Mouse (Mus musculus) CH12.LX (cell line): ENCODE data around the gene Kri1. TPM values are rescaled to one million over a fixed set of nuclear protein-coding genes. Genes with fewer than 3 reads are reported as not detected.

Experiments
- DNase-seq: peaks from one replicate; pipeline ENCODE4 v3.0.0-alpha.2; 2013; ENCODE audit errors: extremely low read depth
- H3K27ac ChIP-seq: 2 replicates; pipeline ENCODE4 v1.5.1; 2012; ENCODE audit warnings: low read depth, mild to moderate bottlenecking, control low read depth, moderate library complexity; ENCODE audit not compliant: insufficient read depth
- H3K27me3 ChIP-seq: replicated peaks from 2 replicates; pipeline ENCODE3; 2012; ENCODE audit warnings: inconsistent platforms
- H3K36me3 ChIP-seq, 2 experiments: replicated peaks in 1 of 2; 2 replicates each; pipeline versions ENCODE3 to v1.6.1; 2012; ENCODE audit warnings: inconsistent platforms in 1 of 2, low read length in 1 of 2, mild to moderate bottlenecking in 1 of 2, mixed read lengths in 1 of 2, moderate library complexity in 1 of 2; ENCODE audit not compliant: control insufficient read depth in 1 of 2, insufficient read depth in 1 of 2
- H3K4me1 ChIP-seq, 2 experiments: 2 replicates each; pipeline ENCODE4 v1.6.1; 2012; ENCODE audit warnings: inconsistent platforms in 1 of 2, moderate library complexity in 1 of 2; ENCODE audit not compliant: insufficient read depth in 2 of 2, control insufficient read depth in 1 of 2
- H3K4me2 ChIP-seq: 2 replicates; pipeline ENCODE4 v1.6.1; 2012; ENCODE audit warnings: low read depth, mild to moderate bottlenecking, control low read depth; ENCODE audit not compliant: poor library complexity, insufficient read depth, severe bottlenecking
- H3K4me3 ChIP-seq, 3 experiments: fragments of 150-350 bp in 1 of 3; sonication (generic) in 1 of 3; replicated peaks in 1 of 3; 2 replicates each; pipeline versions ENCODE3 to v1.5.1; 2011 to 2012; ENCODE audit warnings: low read depth in 2 of 3, low read length in 2 of 3, mild to moderate bottlenecking in 2 of 3, moderate library complexity in 2 of 3, control low read depth in 1 of 3, improper control_type of control experiment in 1 of 3, inconsistent platforms in 1 of 3, mixed read lengths in 1 of 3; ENCODE audit not compliant: poor library complexity in 1 of 3
- H3K79me2 ChIP-seq: replicated peaks from 2 replicates; pipeline ENCODE4 v1.6.1; 2012; ENCODE audit warnings: mild to moderate bottlenecking, moderate library complexity; ENCODE audit not compliant: control insufficient read depth, poor library complexity, insufficient read depth, severe bottlenecking; ENCODE audit errors: extremely low read depth
- H3K9ac ChIP-seq: 2 replicates; pipeline ENCODE4 v1.6.1; 2012; ENCODE audit warnings: low read depth, mild to moderate bottlenecking, control low read depth, moderate library complexity; ENCODE audit not compliant: insufficient read depth
- H3K9me3 ChIP-seq: replicated peaks from 2 replicates; pipeline ENCODE3; 2012; ENCODE audit warnings: low read length, inconsistent platforms, mixed read lengths
- BHLHE40 ChIP-seq: IDR thresholded peaks from 2 replicates; pipeline ENCODE4 v1.6.1; 2011; ENCODE audit warnings: mild to moderate bottlenecking, low read depth, low read length, improper control_type of control experiment
- CHD1 ChIP-seq: IDR thresholded peaks from 2 replicates; pipeline ENCODE4 v1.6.1; 2012; ENCODE audit warnings: low read depth, low read length, improper control_type of control experiment, inconsistent platforms
- CHD2 ChIP-seq: IDR thresholded peaks from 2 replicates; pipeline ENCODE4 v1.6.1; 2011; ENCODE audit warnings: low read length, improper control_type of control experiment
- CTCF ChIP-seq, 2 experiments: IDR thresholded peaks in 1 of 2; conservative IDR thresholded peaks in 1 of 2; 2 replicates each; pipeline ENCODE4 v1.5.1; 2011 to 2012; ENCODE audit warnings: low read depth in 2 of 2, low read length in 2 of 2, improper control_type of control experiment in 1 of 2, inconsistent platforms in 1 of 2, mild to moderate bottlenecking in 1 of 2, moderate library complexity in 1 of 2
- EP300 ChIP-seq: IDR thresholded peaks from 2 replicates; pipeline ENCODE4 v1.6.1; 2011; ENCODE audit warnings: low read length, improper control_type of control experiment
- ETS1 ChIP-seq: conservative IDR thresholded peaks from 2 replicates; pipeline ENCODE4 v1.6.1; 2012; ENCODE audit warnings: low read depth, mild to moderate bottlenecking, inconsistent platforms, low read length, improper control_type of control experiment, moderate library complexity
- GABPA ChIP-seq: IDR thresholded peaks from 2 replicates; pipeline ENCODE4 v1.6.1; 2012; ENCODE audit warnings: low read depth, low read length, improper control_type of control experiment, inconsistent platforms; ENCODE audit not compliant: insufficient replicate concordance
- IRF4 ChIP-seq: IDR thresholded peaks from 2 replicates; pipeline ENCODE4 v1.6.1; 2014; ENCODE audit warnings: low read depth, mild to moderate bottlenecking, inconsistent platforms, low read length, improper control_type of control experiment
- KAT2A ChIP-seq: IDR thresholded peaks from 2 replicates; pipeline ENCODE4 v1.6.1; 2012; ENCODE audit warnings: low read length, improper control_type of control experiment, inconsistent platforms; ENCODE audit not compliant: insufficient replicate concordance
- MAFK ChIP-seq: IDR thresholded peaks from 2 replicates; pipeline ENCODE4 v1.6.1; 2011; ENCODE audit warnings: low read length, improper control_type of control experiment; ENCODE audit not compliant: insufficient replicate concordance
- MAZ ChIP-seq: IDR thresholded peaks from 2 replicates; pipeline ENCODE4 v1.6.1; 2012; ENCODE audit warnings: low read depth, mild to moderate bottlenecking, inconsistent platforms, low read length, improper control_type of control experiment, moderate library complexity
- MEF2A ChIP-seq: IDR thresholded peaks from 2 replicates; pipeline ENCODE4 v1.6.1; 2014; ENCODE audit warnings: low read depth, mild to moderate bottlenecking, inconsistent platforms, low read length, improper control_type of control experiment, borderline replicate concordance
- MXI1 ChIP-seq: IDR thresholded peaks from 2 replicates; pipeline ENCODE4 v1.6.1; 2011; ENCODE audit warnings: mild to moderate bottlenecking, low read depth, low read length, improper control_type of control experiment
- MYC ChIP-seq: IDR thresholded peaks from 2 replicates; pipeline ENCODE4 v1.6.1; 2011; ENCODE audit warnings: low read depth, mild to moderate bottlenecking, improper control_type of control experiment, low read length
- POLR2A ChIP-seq: IDR thresholded peaks from 2 replicates; pipeline ENCODE4 v1.6.1; 2011; ENCODE audit warnings: low read depth, mild to moderate bottlenecking, improper control_type of control experiment, low read length
- POLR2AphosphoS2 ChIP-seq: IDR thresholded peaks from 2 replicates; pipeline ENCODE4 v1.6.1; 2011; ENCODE audit warnings: low read depth, low read length, improper control_type of control experiment
- RAD21 ChIP-seq: IDR thresholded peaks from 2 replicates; pipeline ENCODE4 v1.6.1; 2011; ENCODE audit warnings: low read depth, mild to moderate bottlenecking, low read length, improper control_type of control experiment, moderate library complexity
- RCOR1 ChIP-seq: conservative IDR thresholded peaks from 2 replicates; pipeline ENCODE4 v1.6.1; 2012; ENCODE audit warnings: low read depth, mild to moderate bottlenecking, inconsistent platforms, low read length, improper control_type of control experiment
- SIN3A ChIP-seq: IDR thresholded peaks from 2 replicates; pipeline ENCODE4 v1.6.1; 2012; ENCODE audit warnings: low read length, improper control_type of control experiment, inconsistent platforms
- SMC3 ChIP-seq: IDR thresholded peaks from 2 replicates; pipeline ENCODE4 v1.6.1; 2011; ENCODE audit warnings: low read depth, low read length, improper control_type of control experiment
- TCF12 ChIP-seq: IDR thresholded peaks from 2 replicates; pipeline ENCODE4 v1.6.1; 2014; ENCODE audit warnings: low read depth, mild to moderate bottlenecking, inconsistent platforms, low read length, improper control_type of control experiment
- UBTF ChIP-seq: IDR thresholded peaks from 2 replicates; pipeline ENCODE4 v1.6.1; 2012; ENCODE audit warnings: low read depth, mild to moderate bottlenecking, inconsistent platforms, low read length, improper control_type of control experiment, moderate library complexity
- USF2 ChIP-seq: conservative IDR thresholded peaks from 2 replicates; pipeline ENCODE4 v1.6.1; 2011; ENCODE audit warnings: low read depth, low read length, improper control_type of control experiment
- ZC3H11A ChIP-seq: IDR thresholded peaks from 2 replicates; pipeline ENCODE4 v1.6.1; 2012; ENCODE audit warnings: low read depth, mild to moderate bottlenecking, inconsistent platforms, low read length, improper control_type of control experiment
- ZKSCAN1 ChIP-seq: IDR thresholded peaks from 2 replicates; pipeline ENCODE4 v1.6.1; 2012; ENCODE audit warnings: low read depth, inconsistent platforms, low read length, improper control_type of control experiment, borderline replicate concordance
- ZMIZ1 ChIP-seq: IDR thresholded peaks from 2 replicates; pipeline ENCODE4 v1.6.1; 2012; ENCODE audit warnings: low read depth, mild to moderate bottlenecking, inconsistent platforms, low read length, improper control_type of control experiment
- dilution Hi-C: fragments of 300-500 bp; cut with MboI; formaldehyde crosslinking; loops from 2 replicates; pipeline ENCODE4 v1.14.3; 2020; ENCODE audit warnings: low sequenced_read_pairs; ENCODE audit not compliant: extremely low pct_unique_long_range_greater_than_20kb, extremely low pct_ligation_motif_present
- in situ Hi-C: fragments of 300-500 bp; cut with MboI; formaldehyde crosslinking; loops from 3 replicates; pipeline ENCODE4 v1.14.3; 2019; ENCODE audit warnings: low sequenced_read_pairs, low pct_ligation_motif_present, low pct_unique_long_range_greater_than_20kb, mixed read lengths
- polyA plus RNA-seq: library from polyadenylated mRNA; unstranded; fragments of >175 nt; gene quantifications from 2 replicates; pipeline ENCODE4 v1.2.1, GENCODE M21; 2012; ENCODE audit warnings: low read depth; ENCODE audit not compliant: insufficient read length
- total RNA-seq, 2 experiments: library from RNA; depleted of rRNA; stranded (reverse); fragments of 300-350 nt in 1 of 2; fragments of >200 nt in 1 of 2; gene quantifications; 2 replicates each; pipeline ENCODE4 v1.2.3; 2012 to 2014

Kri1 gene
- total and polyA plus RNA-seq, 3 experiments, result 28.8 to 57.1 (median 55.5) TPM

GRCm38 (mm10) chr9:21233366-21233765 lies 54.4 kb downstream of the Kri1 start:
- in situ Hi-C loops (no loop called here), dilution Hi-C loops (no loop called here)
- no peak for DNase-seq
- H3K36me3 ChIP-seq, result peaks cover 43 to 81% of the 10 kb centered on the region in 2 experiments
- no peak overlapping the region for H3K9ac ChIP-seq
- peaks cover 18% of the 10 kb centered on the region for H3K79me2 ChIP-seq
- no peaks in the 10 kb centered on the region for H3K9me3 ChIP-seq
- no peaks in the 10 kb centered on the region for H3K27me3 ChIP-seq
- peaks cover 15 to 26% of the 10 kb centered on the region in 2 experiments for H3K4me1 ChIP-seq
- TF ChIP-seq CHD2 (no peak), UBTF (no peak), USF2 (no peak), POLR2A (no peak), EP300 (no peak), MAZ (no peak), BHLHE40 (no peak), ZKSCAN1 (no peak), IRF4 (no peak), SMC3 (no peak), CTCF (conservative IDR thresholded peaks at IDR 0.05 in 1 of 2, IDR thresholded peaks at IDR 0.05 in 1 of 2; ENCODE audit: low read depth in 2 of 2, low read length in 2 of 2) (no peak), MEF2A (no peak), RCOR1 (no peak), CHD1 (no peak), KAT2A (no peak), MYC (no peak), TCF12 (no peak)
- H3K27ac ChIP-seq, result no peak overlapping the region
- no peak overlapping the region for H3K4me3 ChIP-seq
- no peak overlapping the region for H3K4me2 ChIP-seq

GRCm38 (mm10) chr9:21232867-21233266 lies 54.9 kb downstream of the Kri1 start:
- dilution Hi-C loops (no loop called here), in situ Hi-C loops (no loop called here)
- Histone ChIP-seq H3K27ac (no peak overlapping the region), H3K79me2 (peaks cover 13% of the 10 kb centered on the region), H3K9me3 (no peaks in the 10 kb centered on the region), H3K4me1 (peaks cover 15 to 26% of the 10 kb centered on the region in 2 experiments), H3K4me3 (no peak overlapping the region), H3K27me3 (no peaks in the 10 kb centered on the region), H3K36me3 (peaks cover 43 to 81% of the 10 kb centered on the region in 2 experiments), H3K9ac (no peak overlapping the region), H3K4me2 (no peak overlapping the region)
- DNase-seq, result no peak
- no peak for TF ChIP-seq BHLHE40
- no peak for TF ChIP-seq KAT2A
- no peak for TF ChIP-seq MXI1
- TF ChIP-seq ETS1, result no peak
- no peak for TF ChIP-seq GABPA
- TF ChIP-seq CTCF (conservative IDR thresholded peaks at IDR 0.05 in 1 of 2, IDR thresholded peaks at IDR 0.05 in 1 of 2; ENCODE audit: low read depth in 2 of 2, low read length in 2 of 2), result no peak
- TF ChIP-seq POLR2A, result no peak
- TF ChIP-seq MAFK, result no peak
- TF ChIP-seq SIN3A, result no peak
- TF ChIP-seq POLR2AphosphoS2, result no peak
- no peak for TF ChIP-seq TCF12
- TF ChIP-seq IRF4, result no peak
- TF ChIP-seq MYC, result no peak
- TF ChIP-seq ZC3H11A, result no peak
- no peak for TF ChIP-seq ZMIZ1
- no peak for TF ChIP-seq CHD2
- TF ChIP-seq UBTF, result no peak
- TF ChIP-seq RAD21, result no peak
